Mouse (Mus musculus): ENCODE measurements around the gene Cd3g. TPM values are rescaled to one million over a fixed set of nuclear protein-coding genes. Genes with fewer than 3 reads are reported as not detected.

Gene Cd3g
- polyA plus RNA-seq, 1 experiment from 2014 or later, result 1.0 TPM

- no peak for ATAC-seq
- H3K4me1 ChIP-seq (replicated peaks), result no peaks in the 10 kb centered on the region
- no peak overlapping the region for H3K4me3 ChIP-seq (replicated peaks)
- no peak overlapping the region for H3K9ac ChIP-seq
- WGBS, result 94% methylated on average over 7 of the region's 7 CpGs
- no peak overlapping the region for H3K27ac ChIP-seq
- no peak overlapping the region for H3K4me2 ChIP-seq (replicated peaks)
- H3K36me3 ChIP-seq, result peaks cover 38% of the 10 kb centered on the region
- no peaks in the 10 kb centered on the region for H3K9me3 ChIP-seq
- H3K27me3 ChIP-seq (replicated peaks), result no peaks in the 10 kb centered on the region
Measured at GRCm38 (mm10) chr9:44946185-44946695, 34.0 kb downstream of the Cd3g start.

- WGBS, result 91% methylated on average over 4 of the region's 4 CpGs
- H3K9me3 ChIP-seq, result no peaks in the 10 kb centered on the region
- no peaks in the 10 kb centered on the region for H3K27me3 ChIP-seq (replicated peaks)
- H3K4me2 ChIP-seq (replicated peaks), result no peak overlapping the region
- H3K36me3 ChIP-seq, result peaks cover 37% of the 10 kb centered on the region
- no peak for ATAC-seq
- no peak overlapping the region for H3K9ac ChIP-seq
- no peak overlapping the region for H3K27ac ChIP-seq
- no peaks in the 10 kb centered on the region for H3K4me1 ChIP-seq (replicated peaks)
- no peak overlapping the region for H3K4me3 ChIP-seq (replicated peaks)
Measured at GRCm38 (mm10) chr9:44942421-44942820, 37.8 kb downstream of the Cd3g start.

- ATAC-seq, result no peak
- H3K4me3 ChIP-seq (replicated peaks), result no peak overlapping the region
- no peak overlapping the region for H3K9ac ChIP-seq
- H3K36me3 ChIP-seq, result peaks cover 37% of the 10 kb centered on the region
- H3K9me3 ChIP-seq, result no peaks in the 10 kb centered on the region
- H3K27me3 ChIP-seq (replicated peaks), result no peaks in the 10 kb centered on the region
- no peak overlapping the region for H3K4me2 ChIP-seq (replicated peaks)
- H3K4me1 ChIP-seq (replicated peaks), result no peaks in the 10 kb centered on the region
- no peak overlapping the region for H3K27ac ChIP-seq
- WGBS, result 81% methylated on average over 4 of the region's 4 CpGs
Measured at GRCm38 (mm10) chr9:44941756-44942155, 38.5 kb downstream of the Cd3g start.

GRCm38 (mm10) chr9:44921543-44921942 lies 58.7 kb downstream of the Cd3g start:
- H3K4me1 ChIP-seq (replicated peaks), result 0 out of 2 replicates have a peak, but pooled peaks cover 7% of the 10 kb centered on the region
- no peaks in the 10 kb centered on the region for H3K36me3 ChIP-seq
- H3K9ac ChIP-seq, result no peak overlapping the region
- H3K27me3 ChIP-seq (replicated peaks), result no peaks in the 10 kb centered on the region
- H3K4me3 ChIP-seq (replicated peaks), result peak overlapping the region; percentile 93; the same call in 1 of the 2 replicates
- peak overlapping the region; percentile 72 for H3K4me2 ChIP-seq (replicated peaks)
- no peaks in the 10 kb centered on the region for H3K9me3 ChIP-seq
- WGBS, result 67% methylated on average over 2 of the region's 2 CpGs
- peak overlapping the region; percentile 94 for H3K27ac ChIP-seq
- no peak for ATAC-seq

GRCm38 (mm10) chr9:44921123-44921468 lies 59.1 kb downstream of the Cd3g start:
- H3K4me2 ChIP-seq (replicated peaks), result peak overlapping the region; percentile 72
- H3K4me3 ChIP-seq (replicated peaks), result peak overlapping the region; percentile 93
- peak; percentile 90 for ATAC-seq
- H3K27me3 ChIP-seq (replicated peaks), result no peaks in the 10 kb centered on the region
- H3K4me1 ChIP-seq (replicated peaks), result 0 out of 2 replicates have a peak, but pooled peaks cover 7% of the 10 kb centered on the region
- H3K36me3 ChIP-seq, result no peaks in the 10 kb centered on the region
- H3K9me3 ChIP-seq, result no peaks in the 10 kb centered on the region
- H3K27ac ChIP-seq, result peak overlapping the region; percentile 94
- 1% methylated on average over 8 of the region's 8 CpGs for WGBS
- H3K9ac ChIP-seq, result peak overlapping the region; percentile 95

- Histone ChIP-seq H3K9me3 (no peaks in the 10 kb centered on the region), H3K9ac (peak within 1 kb of the TSS; percentile 95), H3K4me1 (replicated peaks) (0 out of 2 replicates have a peak, but pooled peaks cover 7% of the 10 kb centered on the region), H3K4me3 (replicated peaks) (peak within 1 kb of the TSS; percentile 93), H3K4me2 (replicated peaks) (peak within 1 kb of the TSS; percentile 72), H3K27me3 (replicated peaks) (no peaks in the 10 kb centered on the region), H3K36me3 (no peaks in the 10 kb centered on the region), H3K27ac (peak within 1 kb of the TSS; percentile 94)
- under 1% methylated on average over 48 of the region's 48 CpGs for WGBS
- peak; percentile 91 for ATAC-seq
Measured at GRCm38 (mm10) chr9:44920374-44921122, 59.7 kb downstream of the Cd3g start, which contains the start of gene Atp5l. TSS of gene Atp5l (minus strand) at chr9:44920742.

GRCm38 (mm10) chr9:44919606-44920005 lies 60.6 kb downstream of the Cd3g start:
- Histone ChIP-seq H3K4me2 (replicated peaks) (peak overlapping the region; percentile 72), H3K36me3 (no peaks in the 10 kb centered on the region), H3K9ac (peak overlapping the region; percentile 95), H3K4me3 (replicated peaks) (peak overlapping the region; percentile 93), H3K27me3 (replicated peaks) (no peaks in the 10 kb centered on the region), H3K4me1 (replicated peaks) (0 out of 2 replicates have a peak, but pooled peaks cover 12% of the 10 kb centered on the region), H3K27ac (no peak overlapping the region), H3K9me3 (no peaks in the 10 kb centered on the region)
- WGBS, result 35% methylated on average over 2 of the region's 2 CpGs
- ATAC-seq, result no peak

Other genes with a start within 250 kb of the Cd3g start
- gene Phldb1, start 245.2 kb downstream of the Cd3g start, polyA plus RNA-seq (2015; fragmentation: Nextera tagmentation; extraction: Ambion mirVana), result 17.6 and 18.9 TPM in 2 replicates
- gene Arcn1, start 212.6 kb downstream of the Cd3g start, polyA plus RNA-seq (2015; fragmentation: Nextera tagmentation; extraction: Ambion mirVana), result 184 and 193 TPM in 2 replicates
- 79.8 and 82.8 TPM in 2 replicates for gene Ift46, start 212.5 kb downstream of the Cd3g start, polyA plus RNA-seq (2015; fragmentation: Nextera tagmentation; extraction: Ambion mirVana)
- gene Tmem25, start 181.1 kb downstream of the Cd3g start, polyA plus RNA-seq (2015; fragmentation: Nextera tagmentation; extraction: Ambion mirVana), result 4.8 and 5.2 TPM in 2 replicates
- 4.0 and 4.4 TPM in 2 replicates for gene Ttc36, start 177.4 kb downstream of the Cd3g start, polyA plus RNA-seq (2015; fragmentation: Nextera tagmentation; extraction: Ambion mirVana)
- 11.5 and 13.1 TPM in 2 replicates for gene Kmt2a, start 99.1 kb downstream of the Cd3g start, polyA plus RNA-seq (2015; fragmentation: Nextera tagmentation; extraction: Ambion mirVana)
- gene Atp5l, start 59.7 kb downstream of the Cd3g start, polyA plus RNA-seq (2015; fragmentation: Nextera tagmentation; extraction: Ambion mirVana), result 920 and 926 TPM in 2 replicates
- 24.2 and 24.6 TPM in 2 replicates for gene Ube4a, start 14.8 kb downstream of the Cd3g start, polyA plus RNA-seq (2015; fragmentation: Nextera tagmentation; extraction: Ambion mirVana)
- gene Cd3d, start 1.4 kb upstream of the Cd3g start, polyA plus RNA-seq (2015; fragmentation: Nextera tagmentation; extraction: Ambion mirVana), result not detected in 2 replicates
- gene Cd3e, start 29.2 kb upstream of the Cd3g start, polyA plus RNA-seq (2015; fragmentation: Nextera tagmentation; extraction: Ambion mirVana), result 1.4 and 1.8 TPM in 2 replicates
- gene Mpzl2, start 59.4 kb upstream of the Cd3g start, polyA plus RNA-seq (2015; fragmentation: Nextera tagmentation; extraction: Ambion mirVana), result 29.6 and 31.2 TPM in 2 replicates
- gene Mpzl3, start 74.8 kb upstream of the Cd3g start, polyA plus RNA-seq (2015; fragmentation: Nextera tagmentation; extraction: Ambion mirVana), result 5.4 and 6.3 TPM in 2 replicates
- gene Jaml, start 98.8 kb upstream of the Cd3g start, polyA plus RNA-seq (2015; fragmentation: Nextera tagmentation; extraction: Ambion mirVana), result 74.9 and 80.6 TPM in 2 replicates
- gene Scn2b, start 137.4 kb upstream of the Cd3g start, polyA plus RNA-seq (2015; fragmentation: Nextera tagmentation; extraction: Ambion mirVana), result 2.7 and 3.0 TPM in 2 replicates
- gene Scn4b, start 158.0 kb upstream of the Cd3g start, polyA plus RNA-seq (2015; fragmentation: Nextera tagmentation; extraction: Ambion mirVana), result 0.11 and 0.13 TPM in 2 replicates
- 0.43 TPM in 1 of 2 replicates, not detected in the other for gene BC049352, start 201.6 kb upstream of the Cd3g start, polyA plus RNA-seq (2015; fragmentation: Nextera tagmentation; extraction: Ambion mirVana)
- 29.1 and 33.6 TPM in 2 replicates for gene Tmprss4, start 223.7 kb upstream of the Cd3g start, polyA plus RNA-seq (2015; fragmentation: Nextera tagmentation; extraction: Ambion mirVana)